Mouse (Mus musculus): Measurements from ENCODE around the gene Cer1. TPM values are rescaled to one million over a fixed set of nuclear protein-coding genes. Genes with fewer than 3 reads are reported as not detected.

Gene Cer1
- polyA plus RNA-seq, 1 experiment from 2014 or later = 0.13 TPM

- ATAC-seq (ENCODE audit: insufficient read depth, low FRiP score, low TSS enrichment) (no peak), DNase-seq (ENCODE audit: low spot score) (no peak)
- H3K36me3 ChIP-seq (ENCODE audit: control insufficient read depth, insufficient read depth, low read length) = no peaks in the 10 kb centered on the region
- no peak overlapping the region for H3K4me3 ChIP-seq (ENCODE audit: low read depth, low read length)
- H3K4me2 ChIP-seq (ENCODE audit: low read depth) = no peak overlapping the region
- no peaks in the 10 kb centered on the region for H3K4me1 ChIP-seq (ENCODE audit: control insufficient read depth, insufficient read depth, low read length)
- 84% methylated on average over 9 of the region's 9 CpGs for WGBS
- H3K27ac ChIP-seq (ENCODE audit: low read depth, low read length) = no peak overlapping the region
- no peaks in the 10 kb centered on the region for H3K27me3 ChIP-seq (ENCODE audit: control insufficient read depth, insufficient read depth, low read length)
- H3K9ac ChIP-seq (ENCODE audit: low read length) = no peak overlapping the region
- no peaks in the 10 kb centered on the region for H3K9me3 ChIP-seq (ENCODE audit: control insufficient read depth, low read length)
These were observed 2.4 kb downstream of the Cer1 start for GRCm38 (mm10) chr4:82882500-82882899.

- ATAC-seq (ENCODE audit: insufficient read depth, low FRiP score, low TSS enrichment) = no peak
- no peak overlapping the region for H3K9ac ChIP-seq (ENCODE audit: low read length)
- H3K9me3 ChIP-seq (ENCODE audit: control insufficient read depth, low read length) = no peaks in the 10 kb centered on the region
- no peaks in the 10 kb centered on the region for H3K27me3 ChIP-seq (ENCODE audit: control insufficient read depth, insufficient read depth, low read length)
- WGBS = 81% methylated on average over 3 of the region's 3 CpGs
- no peak for DNase-seq (ENCODE audit: low spot score)
- no peak overlapping the region for H3K27ac ChIP-seq (ENCODE audit: low read depth, low read length)
- H3K4me3 ChIP-seq (ENCODE audit: low read depth, low read length) = no peak overlapping the region
- no peaks in the 10 kb centered on the region for H3K36me3 ChIP-seq (ENCODE audit: control insufficient read depth, insufficient read depth, low read length)
- H3K4me2 ChIP-seq (ENCODE audit: low read depth) = no peak overlapping the region
- H3K4me1 ChIP-seq (ENCODE audit: control insufficient read depth, insufficient read depth, low read length) = no peaks in the 10 kb centered on the region
These were observed 3.6 kb downstream of the Cer1 start for GRCm38 (mm10) chr4:82881366-82881765.

GRCm38 (mm10) chr4:82880243-82880642 is 4.7 kb downstream of the Cer1 start:
- WGBS = 85% methylated on average over 2 of the region's 2 CpGs

GRCm38 (mm10) chr4:82879152-82879551 is 5.8 kb downstream of the Cer1 start:
- ATAC-seq (ENCODE audit: insufficient read depth, low FRiP score, low TSS enrichment) = no peak

More at GRCm38 (mm10) chr4:82880243-82880642, 4.7 kb downstream of the Cer1 start:
- no peak overlapping the region for H3K27ac ChIP-seq (ENCODE audit: low read depth, low read length)
- H3K27me3 ChIP-seq (ENCODE audit: control insufficient read depth, insufficient read depth, low read length) = no peaks in the 10 kb centered on the region
- no peak for ATAC-seq (ENCODE audit: insufficient read depth, low FRiP score, low TSS enrichment)
- H3K4me3 ChIP-seq (ENCODE audit: low read depth, low read length) = no peak overlapping the region
- H3K9me3 ChIP-seq (ENCODE audit: control insufficient read depth, low read length) = no peaks in the 10 kb centered on the region
- H3K4me2 ChIP-seq (ENCODE audit: low read depth) = no peak overlapping the region
- H3K36me3 ChIP-seq (ENCODE audit: control insufficient read depth, insufficient read depth, low read length) = no peaks in the 10 kb centered on the region
- H3K9ac ChIP-seq (ENCODE audit: low read length) = no peak overlapping the region
- no peak for DNase-seq (ENCODE audit: low spot score)
- no peaks in the 10 kb centered on the region for H3K4me1 ChIP-seq (ENCODE audit: control insufficient read depth, insufficient read depth, low read length)

GRCm38 (mm10) chr4:82876656-82877055 is 8.3 kb downstream of the Cer1 start:
- no peak for DNase-seq (ENCODE audit: low spot score)
- H3K27ac ChIP-seq (ENCODE audit: low read depth, low read length) = no peak overlapping the region
- no peak overlapping the region for H3K4me3 ChIP-seq (ENCODE audit: low read depth, low read length)
- no peaks in the 10 kb centered on the region for H3K36me3 ChIP-seq (ENCODE audit: control insufficient read depth, insufficient read depth, low read length)
- no peak overlapping the region for H3K9ac ChIP-seq (ENCODE audit: low read length)
- no peaks in the 10 kb centered on the region for H3K9me3 ChIP-seq (ENCODE audit: control insufficient read depth, low read length)
- no peaks in the 10 kb centered on the region for H3K27me3 ChIP-seq (ENCODE audit: control insufficient read depth, insufficient read depth, low read length)
- no peak overlapping the region for H3K4me2 ChIP-seq (ENCODE audit: low read depth)
- no peak for ATAC-seq (ENCODE audit: insufficient read depth, low FRiP score, low TSS enrichment)
- H3K4me1 ChIP-seq (ENCODE audit: control insufficient read depth, insufficient read depth, low read length) = no peaks in the 10 kb centered on the region
- 86% methylated on average over 2 of the region's 2 CpGs for WGBS

More at GRCm38 (mm10) chr4:82879152-82879551, 5.8 kb downstream of the Cer1 start:
- Histone ChIP-seq H3K27me3 (ENCODE audit: control insufficient read depth, insufficient read depth, low read length) (no peaks in the 10 kb centered on the region), H3K9ac (ENCODE audit: low read length) (no peak overlapping the region), H3K27ac (ENCODE audit: low read depth, low read length) (no peak overlapping the region), H3K4me3 (ENCODE audit: low read depth, low read length) (no peak overlapping the region), H3K9me3 (ENCODE audit: control insufficient read depth, low read length) (no peaks in the 10 kb centered on the region), H3K36me3 (ENCODE audit: control insufficient read depth, insufficient read depth, low read length) (no peaks in the 10 kb centered on the region), H3K4me1 (ENCODE audit: control insufficient read depth, insufficient read depth, low read length) (no peaks in the 10 kb centered on the region), H3K4me2 (ENCODE audit: low read depth) (no peak overlapping the region)
- DNase-seq (ENCODE audit: low spot score) = no peak
- WGBS = 88% methylated on average over 6 of the region's 6 CpGs

- Histone ChIP-seq H3K4me1 (ENCODE audit: control insufficient read depth, insufficient read depth, low read length) (no peaks in the 10 kb centered on the region), H3K4me3 (ENCODE audit: low read depth, low read length) (no peak overlapping the region), H3K4me2 (ENCODE audit: low read depth) (no peak overlapping the region), H3K9ac (ENCODE audit: low read length) (no peak overlapping the region), H3K27me3 (ENCODE audit: control insufficient read depth, insufficient read depth, low read length) (no peaks in the 10 kb centered on the region), H3K36me3 (ENCODE audit: control insufficient read depth, insufficient read depth, low read length) (no peaks in the 10 kb centered on the region), H3K9me3 (ENCODE audit: control insufficient read depth, low read length) (no peaks in the 10 kb centered on the region), H3K27ac (ENCODE audit: low read depth, low read length) (no peak overlapping the region)
- ATAC-seq (ENCODE audit: insufficient read depth, low FRiP score, low TSS enrichment) (no peak), DNase-seq (ENCODE audit: low spot score) (no peak)
- 77% methylated on average over 4 of the region's 4 CpGs for WGBS
These were observed 9.4 kb downstream of the Cer1 start for GRCm38 (mm10) chr4:82875532-82875931.

GRCm38 (mm10) chr4:82874791-82875190 is 10.2 kb downstream of the Cer1 start:
- no peaks in the 10 kb centered on the region for H3K36me3 ChIP-seq (ENCODE audit: control insufficient read depth, insufficient read depth, low read length)
- no peak overlapping the region for H3K4me2 ChIP-seq (ENCODE audit: low read depth)
- WGBS = 71% methylated on average over 4 of the region's 4 CpGs
- H3K4me3 ChIP-seq (ENCODE audit: low read depth, low read length) = no peak overlapping the region
- no peak for DNase-seq (ENCODE audit: low spot score)
- no peaks in the 10 kb centered on the region for H3K4me1 ChIP-seq (ENCODE audit: control insufficient read depth, insufficient read depth, low read length)
- no peak overlapping the region for H3K27ac ChIP-seq (ENCODE audit: low read depth, low read length)
- ATAC-seq (ENCODE audit: insufficient read depth, low FRiP score, low TSS enrichment) = no peak
- no peaks in the 10 kb centered on the region for H3K9me3 ChIP-seq (ENCODE audit: control insufficient read depth, low read length)
- H3K27me3 ChIP-seq (ENCODE audit: control insufficient read depth, insufficient read depth, low read length) = no peaks in the 10 kb centered on the region
- H3K9ac ChIP-seq (ENCODE audit: low read length) = no peak overlapping the region

GRCm38 (mm10) chr4:82872548-82872947 is 12.4 kb downstream of the Cer1 start:
- DNase-seq (ENCODE audit: low spot score) (no peak), ATAC-seq (ENCODE audit: insufficient read depth, low FRiP score, low TSS enrichment) (no peak)
- H3K9ac ChIP-seq (ENCODE audit: low read length) = no peak overlapping the region
- no peak overlapping the region for H3K27ac ChIP-seq (ENCODE audit: low read depth, low read length)
- 83% methylated on average over 4 of the region's 4 CpGs for WGBS
- no peaks in the 10 kb centered on the region for H3K36me3 ChIP-seq (ENCODE audit: control insufficient read depth, insufficient read depth, low read length)
- H3K9me3 ChIP-seq (ENCODE audit: control insufficient read depth, low read length) = no peaks in the 10 kb centered on the region
- no peak overlapping the region for H3K4me3 ChIP-seq (ENCODE audit: low read depth, low read length)
- H3K4me1 ChIP-seq (ENCODE audit: control insufficient read depth, insufficient read depth, low read length) = no peaks in the 10 kb centered on the region
- no peak overlapping the region for H3K4me2 ChIP-seq (ENCODE audit: low read depth)
- H3K27me3 ChIP-seq (ENCODE audit: control insufficient read depth, insufficient read depth, low read length) = no peaks in the 10 kb centered on the region

- no peak for DNase-seq (ENCODE audit: low spot score)
- H3K4me1 ChIP-seq (ENCODE audit: control insufficient read depth, insufficient read depth, low read length) = no peaks in the 10 kb centered on the region
- no peak overlapping the region for H3K4me2 ChIP-seq (ENCODE audit: low read depth)
- ATAC-seq (ENCODE audit: insufficient read depth, low FRiP score, low TSS enrichment) = no peak
- 43% methylated on average over 6 of the region's 6 CpGs for WGBS
- H3K9me3 ChIP-seq (ENCODE audit: control insufficient read depth, low read length) = no peaks in the 10 kb centered on the region
- no peaks in the 10 kb centered on the region for H3K27me3 ChIP-seq (ENCODE audit: control insufficient read depth, insufficient read depth, low read length)
- no peaks in the 10 kb centered on the region for H3K36me3 ChIP-seq (ENCODE audit: control insufficient read depth, insufficient read depth, low read length)
- H3K4me3 ChIP-seq (ENCODE audit: low read depth, low read length) = no peak overlapping the region
- H3K9ac ChIP-seq (ENCODE audit: low read length) = no peak overlapping the region
- H3K27ac ChIP-seq (ENCODE audit: low read depth, low read length) = no peak overlapping the region
These were observed 12.8 kb downstream of the Cer1 start for GRCm38 (mm10) chr4:82872121-82872520.
